Mouse (Mus musculus): ENCODE measurements at regions not wholly inside any gene's neighbourhood (a gene's known extent, or its start where the extent isn't known, plus 50 kb on each side); places are given as distances from the start of the nearest gene placed in this dataset.

GRCm38 (mm10) chr10:119065974-119066373, 173.9 kb downstream of the Cand1 start:
- 14% methylated on average over 8 of the region's 8 CpGs for WGBS
- peak; percentile 72; the same call in 1 of the 2 replicates for TF ChIP-seq CTCF (IDR thresholded peaks at IDR 0.05; ENCODE audit: extremely low read depth, insufficient read length, insufficient replicate concordance, low read depth, low read length)
- TF ChIP-seq POLR2A (IDR thresholded peaks at IDR 0.05; ENCODE audit: low read depth, low read length), result no peak

GRCm38 (mm10) chr10:119065133-119065817, 174.6 kb downstream of the Cand1 start:
- Histone ChIP-seq H3K4me3 (ENCODE audit: low read depth, low read length) (no peak overlapping the region), H3K27me3 (ENCODE audit: control insufficient read depth, insufficient read depth, low read length) (no peaks in the 10 kb centered on the region), H3K4me1 (ENCODE audit: control insufficient read depth, insufficient read depth, insufficient read length, low read length) (peaks cover 20% of the 10 kb centered on the region), H3K27ac (ENCODE audit: insufficient read depth, low read depth, low read length) (no peak overlapping the region), H3K36me3 (ENCODE audit: control insufficient read depth, insufficient read depth, low read length) (no peaks in the 10 kb centered on the region)
- TF ChIP-seq CTCF (IDR thresholded peaks at IDR 0.05; ENCODE audit: extremely low read depth, insufficient read length, insufficient replicate concordance, low read depth, low read length), result no peak
- TF ChIP-seq POLR2A (IDR thresholded peaks at IDR 0.05; ENCODE audit: low read depth, low read length), result no peak
- WGBS, result 38% methylated on average over 23 of the region's 23 CpGs

More at GRCm38 (mm10) chr10:119065974-119066373, 173.9 kb downstream of the Cand1 start:
- Histone ChIP-seq H3K4me3 (ENCODE audit: low read depth, low read length) (no peak overlapping the region), H3K27ac (ENCODE audit: insufficient read depth, low read depth, low read length) (no peak overlapping the region), H3K36me3 (ENCODE audit: control insufficient read depth, insufficient read depth, low read length) (no peaks in the 10 kb centered on the region), H3K4me1 (ENCODE audit: control insufficient read depth, insufficient read depth, insufficient read length, low read length) (peaks cover 20% of the 10 kb centered on the region), H3K27me3 (ENCODE audit: control insufficient read depth, insufficient read depth, low read length) (no peaks in the 10 kb centered on the region)

- no peak overlapping the region for H3K4me3 ChIP-seq (ENCODE audit: low read depth, low read length)
- H3K27ac ChIP-seq (ENCODE audit: insufficient read depth, low read depth, low read length), result no peak overlapping the region
- H3K27me3 ChIP-seq (ENCODE audit: control insufficient read depth, insufficient read depth, low read length), result no peaks in the 10 kb centered on the region
- no peak for TF ChIP-seq CTCF (IDR thresholded peaks at IDR 0.05; ENCODE audit: extremely low read depth, insufficient read length, insufficient replicate concordance, low read depth, low read length)
- TF ChIP-seq POLR2A (IDR thresholded peaks at IDR 0.05; ENCODE audit: low read depth, low read length), result no peak
- peaks cover 20% of the 10 kb centered on the region for H3K4me1 ChIP-seq (ENCODE audit: control insufficient read depth, insufficient read depth, insufficient read length, low read length)
- 86% methylated on average over 12 of the region's 12 CpGs for WGBS
- H3K36me3 ChIP-seq (ENCODE audit: control insufficient read depth, insufficient read depth, low read length), result no peaks in the 10 kb centered on the region
Measured at GRCm38 (mm10) chr10:119064218-119064617, 175.6 kb downstream of the Cand1 start.

- 51% methylated on average over 14 of the region's 14 CpGs for WGBS
- Histone ChIP-seq H3K36me3 (ENCODE audit: control insufficient read depth, insufficient read depth, low read length) (no peaks in the 10 kb centered on the region), H3K27me3 (ENCODE audit: control insufficient read depth, insufficient read depth, low read length) (no peaks in the 10 kb centered on the region), H3K4me1 (ENCODE audit: control insufficient read depth, insufficient read depth, insufficient read length, low read length) (peaks cover 20% of the 10 kb centered on the region), H3K4me3 (ENCODE audit: low read depth, low read length) (no peak overlapping the region), H3K27ac (ENCODE audit: insufficient read depth, low read depth, low read length) (no peak overlapping the region)
- TF ChIP-seq CTCF (IDR thresholded peaks at IDR 0.05; ENCODE audit: extremely low read depth, insufficient read length, insufficient replicate concordance, low read depth, low read length), result no peak
Measured at GRCm38 (mm10) chr10:119063209-119063699, 176.6 kb downstream of the Cand1 start.

- Histone ChIP-seq H3K4me1 (ENCODE audit: control insufficient read depth, insufficient read depth, insufficient read length, low read length) (peaks cover 20% of the 10 kb centered on the region), H3K4me3 (ENCODE audit: low read depth, low read length) (no peak overlapping the region), H3K27ac (ENCODE audit: insufficient read depth, low read depth, low read length) (no peak overlapping the region), H3K27me3 (ENCODE audit: control insufficient read depth, insufficient read depth, low read length) (no peaks in the 10 kb centered on the region), H3K36me3 (ENCODE audit: control insufficient read depth, insufficient read depth, low read length) (no peaks in the 10 kb centered on the region)
- TF ChIP-seq POLR2A (IDR thresholded peaks at IDR 0.05; ENCODE audit: low read depth, low read length) (no peak), CTCF (IDR thresholded peaks at IDR 0.05; ENCODE audit: extremely low read depth, insufficient read length, insufficient replicate concordance, low read depth, low read length) (no peak)
- 84% methylated on average over 13 of the region's 13 CpGs for WGBS
Measured at GRCm38 (mm10) chr10:119061958-119062599, 177.8 kb downstream of the Cand1 start.

GRCm38 (mm10) chr10:119061349-119061850, 178.5 kb downstream of the Cand1 start:
- TF ChIP-seq POLR2A (IDR thresholded peaks at IDR 0.05; ENCODE audit: low read depth, low read length), result no peak
- TF ChIP-seq CTCF (IDR thresholded peaks at IDR 0.05; ENCODE audit: extremely low read depth, insufficient read length, insufficient replicate concordance, low read depth, low read length), result no peak
- H3K4me1 ChIP-seq (ENCODE audit: control insufficient read depth, insufficient read depth, insufficient read length, low read length), result peaks cover 20% of the 10 kb centered on the region

GRCm38 (mm10) chr10:119058493-119059020, 181.3 kb downstream of the Cand1 start:
- Histone ChIP-seq H3K27me3 (ENCODE audit: control insufficient read depth, insufficient read depth, low read length) (no peaks in the 10 kb centered on the region), H3K4me3 (ENCODE audit: low read depth, low read length) (no peak overlapping the region), H3K36me3 (ENCODE audit: control insufficient read depth, insufficient read depth, low read length) (no peaks in the 10 kb centered on the region), H3K4me1 (ENCODE audit: control insufficient read depth, insufficient read depth, insufficient read length, low read length) (peaks cover 11% of the 10 kb centered on the region; the same call in 1 of the 2 replicates), H3K27ac (ENCODE audit: insufficient read depth, low read depth, low read length) (no peak overlapping the region)
- 50% methylated on average over 10 of the region's 10 CpGs for WGBS
- TF ChIP-seq POLR2A (IDR thresholded peaks at IDR 0.05; ENCODE audit: low read depth, low read length), result no peak
- no peak for TF ChIP-seq CTCF (IDR thresholded peaks at IDR 0.05; ENCODE audit: extremely low read depth, insufficient read length, insufficient replicate concordance, low read depth, low read length)

More at GRCm38 (mm10) chr10:119061349-119061850, 178.5 kb downstream of the Cand1 start:
- no peak overlapping the region for H3K27ac ChIP-seq (ENCODE audit: insufficient read depth, low read depth, low read length)
- 90% methylated on average over 8 of the region's 8 CpGs for WGBS
- H3K36me3 ChIP-seq (ENCODE audit: control insufficient read depth, insufficient read depth, low read length), result no peaks in the 10 kb centered on the region
- no peaks in the 10 kb centered on the region for H3K27me3 ChIP-seq (ENCODE audit: control insufficient read depth, insufficient read depth, low read length)
- H3K4me3 ChIP-seq (ENCODE audit: low read depth, low read length), result no peak overlapping the region
